Mouse (Mus musculus) retina, postnatal 7 days (tissue): ENCODE data around the gene Endog.

ENCODE experiments used
- DNase-seq: peaks from one replicate; pipeline ENCODE4 v3.0.0-alpha.2; 2012; ENCODE audit warnings: low read depth, low spot score

The Endog gene

DNA sequence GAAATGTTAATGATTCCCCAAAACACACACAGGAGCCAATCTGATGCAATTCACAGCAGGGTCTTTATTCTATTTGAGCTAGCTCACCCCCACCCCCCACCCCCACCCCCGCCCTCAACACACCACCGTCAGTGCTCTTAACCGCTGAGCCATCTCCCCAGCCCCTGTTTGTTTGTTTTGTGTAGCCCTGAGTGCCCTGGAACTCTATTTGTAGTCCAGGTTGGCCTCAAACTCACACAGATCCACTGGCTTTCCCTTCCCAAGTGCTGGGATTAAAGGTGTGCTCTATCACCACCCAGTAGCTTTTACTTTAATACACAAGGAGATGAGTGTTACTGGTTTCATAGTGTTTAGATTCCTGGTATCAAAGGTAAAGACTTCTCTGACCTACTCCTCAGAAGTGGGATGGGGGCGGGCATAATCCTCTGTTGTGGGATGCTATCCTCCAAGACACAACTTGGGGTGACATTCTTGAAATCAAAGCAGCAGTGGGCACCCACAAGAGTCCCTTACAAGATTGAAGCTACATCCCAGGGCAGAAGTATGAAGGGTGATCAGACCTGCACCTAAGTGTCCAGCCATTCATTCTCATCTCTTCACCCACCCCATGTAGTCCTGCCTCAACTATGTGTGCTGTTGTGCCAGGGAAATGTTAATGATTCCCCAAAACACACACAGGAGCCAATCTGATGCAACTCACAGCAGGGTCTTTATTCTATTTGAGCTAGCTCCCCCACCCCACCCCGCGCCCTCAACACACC is 40.3 kb downstream of the Endog start:
- DNase-seq = no peak

- no peak for DNase-seq
Measured at GRCm38 (mm10) chr2:30212169-30212545, 40.9 kb downstream of the Endog start.

DNA sequence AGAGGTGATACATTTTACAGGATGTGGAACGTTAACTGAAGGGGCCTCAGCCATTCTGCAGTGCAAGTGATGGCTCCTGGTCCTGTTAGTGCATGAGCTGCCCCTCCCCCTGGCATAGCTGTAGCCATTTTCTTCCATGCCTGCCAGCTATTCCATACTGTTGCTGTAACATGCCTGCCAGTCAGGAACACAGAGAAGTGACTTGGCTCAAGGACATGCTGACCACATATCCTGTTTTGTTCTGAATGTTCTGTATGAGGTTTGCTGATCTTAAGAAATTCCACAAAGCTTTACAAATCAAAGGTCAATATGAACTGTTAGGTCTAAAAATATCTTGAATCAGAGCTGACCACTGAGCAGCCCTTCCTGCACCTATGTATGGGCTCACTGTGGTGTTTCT is 41.7 kb downstream of the Endog start:
- no peak for DNase-seq

DNA sequence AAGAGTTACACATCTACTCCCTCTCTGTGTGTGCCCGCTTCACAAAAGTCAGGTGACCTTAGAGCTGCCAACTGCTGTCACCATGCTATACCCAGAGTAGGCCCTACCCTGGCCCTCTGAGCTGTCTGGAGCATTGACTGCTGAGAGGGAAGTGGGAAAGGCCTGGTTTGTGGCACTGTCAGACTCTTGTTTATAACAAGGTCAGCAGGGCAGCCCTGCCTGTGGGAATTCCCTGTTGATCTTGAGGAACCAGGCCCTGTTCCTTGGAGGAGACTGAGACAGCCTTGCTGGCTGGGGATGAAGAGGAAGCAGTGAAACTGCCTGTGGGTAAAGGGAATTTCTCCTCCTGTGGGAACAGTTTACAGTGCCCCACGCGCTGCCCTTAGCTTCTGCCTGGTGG is 43.5 kb downstream of the Endog start:
- no peak for DNase-seq

- DNase-seq = no peak
Measured at GRCm38 (mm10) chr2:30215493-30215892, 44.2 kb downstream of the Endog start.

DNA sequence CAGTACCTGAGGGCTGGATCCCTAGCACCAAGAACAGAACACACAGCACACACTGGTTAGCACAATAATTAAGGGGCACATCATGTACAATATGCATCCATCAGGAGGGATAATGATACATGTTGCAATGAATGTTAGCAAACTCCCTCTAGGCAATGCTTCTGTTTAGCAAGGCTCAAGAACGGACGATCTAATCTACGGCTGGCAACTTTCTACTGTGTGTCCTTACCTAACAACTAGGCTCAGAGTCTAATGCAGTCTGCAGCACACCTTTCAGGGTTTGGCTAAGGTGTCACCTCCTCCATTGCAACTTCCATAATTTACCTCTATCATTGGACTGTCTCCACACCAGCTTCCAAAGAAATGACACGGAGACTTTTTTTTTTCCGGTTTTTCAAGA is 45.0 kb downstream of the Endog start:
- no peak for DNase-seq
